Mouse (Mus musculus): ENCODE results near the gene Banp.

DNA sequence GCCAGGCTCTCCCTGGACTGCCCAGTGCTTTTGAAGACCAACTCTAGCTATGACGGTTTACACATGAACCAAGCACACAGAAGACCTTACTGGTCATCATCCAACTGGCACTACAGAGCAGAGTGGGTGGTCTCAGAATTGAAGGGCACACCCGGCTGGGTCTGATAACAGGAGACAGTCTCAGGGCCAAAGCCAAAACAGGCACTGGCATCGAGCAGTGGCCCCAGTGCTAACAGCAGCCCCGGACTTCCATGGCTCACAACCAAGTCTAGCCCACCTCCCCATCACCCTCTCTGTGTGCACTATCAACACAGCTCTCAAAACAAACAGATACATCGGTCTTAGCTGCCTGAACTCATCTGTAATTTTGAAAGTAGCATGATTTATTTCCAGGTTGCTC is 43.7 kb upstream of the Banp start:
- no peak for TF ChIP-seq CTCF (IDR thresholded peaks at IDR 0.05; ENCODE audit: low read depth)
- no peak for TF ChIP-seq EP300 (IDR thresholded peaks at IDR 0.05; ENCODE audit: low read depth)

Measured in heart, postnatal 0 days (tissue).